Mouse (Mus musculus) midbrain, embryonic 14.5 days (tissue): ENCODE data around the gene Cdk5rap3. TPM values are rescaled to one million over a fixed set of nuclear protein-coding genes. Genes with fewer than 3 reads are reported as not detected.

Source experiments
- ATAC-seq: fragments of 200-750 bp; cut with Nextera tagmentation; 2 replicates; pipeline ENCODE4 v1.8.0; 2017; ENCODE audit warnings: moderate number of reproducible peaks, moderate library complexity; ENCODE audit not compliant: low FRiP score, low TSS enrichment
- DNase-seq: peaks from one replicate; pipeline ENCODE4 v3.0.0-alpha.2; 2015
- H3K27ac ChIP-seq: fragments of 300-500 bp; sonication (generic); replicated peaks from 2 replicates; pipeline ENCODE4 v1.5.1; 2014; ENCODE audit warnings: mild to moderate bottlenecking, low read depth, low read length, moderate library complexity
- H3K27me3 ChIP-seq: fragments of 300-500 bp; sonication (generic); 2 replicates; pipeline ENCODE4 v1.6.1; 2014; ENCODE audit warnings: low read length, control low read depth, mixed read lengths; ENCODE audit not compliant: control insufficient read depth, insufficient read depth
- H3K36me3 ChIP-seq: fragments of 300-500 bp; sonication (generic); 2 replicates; pipeline ENCODE4 v1.6.1; 2014; ENCODE audit warnings: low read length, control low read depth; ENCODE audit not compliant: control insufficient read depth, insufficient read depth
- H3K4me1 ChIP-seq: fragments of 300-500 bp; sonication (generic); 2 replicates; pipeline ENCODE4 v1.6.1; 2014; ENCODE audit warnings: mild to moderate bottlenecking, antibody characterized with exemption, low read length, control low read depth; ENCODE audit not compliant: control insufficient read depth, insufficient read depth
- H3K4me2 ChIP-seq: fragments of 300-500 bp; sonication (generic); 2 replicates; pipeline ENCODE4 v1.6.1; 2014; ENCODE audit warnings: mild to moderate bottlenecking, low read length, moderate library complexity
- H3K4me3 ChIP-seq: fragments of 300-500 bp; sonication (generic); replicated peaks from 2 replicates; pipeline ENCODE4 v1.5.1; 2014; ENCODE audit warnings: low read depth, low read length
- H3K9ac ChIP-seq: fragments of 300-500 bp; sonication (generic); replicated peaks from 2 replicates; pipeline ENCODE4 v1.6.1; 2014; ENCODE audit warnings: mild to moderate bottlenecking, low read length, moderate library complexity
- H3K9me3 ChIP-seq: fragments of 300-500 bp; sonication (generic); 2 replicates; pipeline ENCODE4 v1.6.1; 2016; ENCODE audit warnings: low read length, control low read depth, mixed read lengths; ENCODE audit not compliant: control insufficient read depth
- WGBS: fragments of 180-500 bp; shearing (Covaris S2); extraction: QIAGEN DNeasy Blood & Tissue Kit; methylation state at CpG from one replicate; pipeline ENCODE4 v1.1.7; 2014; 5-methylcytosine and 5-hydroxymethylcytosine counted together
- polyA plus RNA-seq: library from polyadenylated mRNA; unstranded; fragments of >200 nt; fragmentation: Nextera tagmentation; extraction: Ambion mirVana; gene quantifications from 2 replicates; pipeline ENCODE4 v1.2.1, GENCODE M21; 2014

Gene Cdk5rap3
- 85.2 and 90.2 TPM in 2 replicates for polyA plus RNA-seq

GRCm38 (mm10) chr11:96916044-96916884 lies at the start of gene Cdk5rap3:
TSS of gene Cdk5rap3 (minus strand) at chr11:96916496.
- peak; percentile 100 for DNase-seq
- Histone ChIP-seq H3K9me3 (no peaks in the 10 kb centered on the region), H3K36me3 (peaks cover 12% of the 10 kb centered on the region), H3K27me3 (no peaks in the 10 kb centered on the region), H3K9ac (peak within 1 kb of the TSS; percentile 72), H3K4me3 (peak within 1 kb of the TSS; percentile 81), H3K4me1 (peaks cover 5% of the 10 kb centered on the region), H3K27ac (peak within 1 kb of the TSS; percentile 76), H3K4me2 (peak within 1 kb of the TSS; percentile 96)
- WGBS: under 1% methylated on average over 55 of the region's 55 CpGs
- peak; percentile 96 for ATAC-seq

DNA sequence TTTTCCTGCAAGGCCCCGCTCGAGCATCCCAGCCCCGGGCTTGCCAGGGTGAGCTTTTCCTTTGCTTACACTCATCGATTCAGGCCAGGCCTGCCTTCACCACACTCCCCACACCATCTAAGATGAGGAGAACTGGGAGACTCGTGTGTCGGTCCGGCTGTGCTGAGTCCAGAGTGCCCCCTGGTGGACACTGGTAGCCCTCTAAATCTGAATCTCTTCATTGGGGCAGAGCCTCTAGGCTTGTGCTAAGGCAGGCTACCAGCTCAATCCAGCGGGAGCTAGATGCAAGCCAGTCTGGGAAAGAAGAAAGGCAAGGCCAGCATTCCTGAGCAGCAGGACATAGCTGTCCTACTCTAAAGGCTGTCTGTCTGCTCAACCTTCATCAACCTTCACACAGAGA lies 47.3 kb upstream of the Cdk5rap3 start:
- Histone ChIP-seq H3K4me3 (no peak overlapping the region), H3K27me3 (no peaks in the 10 kb centered on the region), H3K9ac (no peak overlapping the region), H3K4me2 (no peak overlapping the region), H3K9me3 (no peaks in the 10 kb centered on the region), H3K4me1 (no peaks in the 10 kb centered on the region), H3K36me3 (peaks cover 45% of the 10 kb centered on the region), H3K27ac (no peak overlapping the region)
- ATAC-seq (no peak), DNase-seq (peak; percentile 89)
- 17% methylated on average over 8 of the region's 8 CpGs for WGBS

DNA sequence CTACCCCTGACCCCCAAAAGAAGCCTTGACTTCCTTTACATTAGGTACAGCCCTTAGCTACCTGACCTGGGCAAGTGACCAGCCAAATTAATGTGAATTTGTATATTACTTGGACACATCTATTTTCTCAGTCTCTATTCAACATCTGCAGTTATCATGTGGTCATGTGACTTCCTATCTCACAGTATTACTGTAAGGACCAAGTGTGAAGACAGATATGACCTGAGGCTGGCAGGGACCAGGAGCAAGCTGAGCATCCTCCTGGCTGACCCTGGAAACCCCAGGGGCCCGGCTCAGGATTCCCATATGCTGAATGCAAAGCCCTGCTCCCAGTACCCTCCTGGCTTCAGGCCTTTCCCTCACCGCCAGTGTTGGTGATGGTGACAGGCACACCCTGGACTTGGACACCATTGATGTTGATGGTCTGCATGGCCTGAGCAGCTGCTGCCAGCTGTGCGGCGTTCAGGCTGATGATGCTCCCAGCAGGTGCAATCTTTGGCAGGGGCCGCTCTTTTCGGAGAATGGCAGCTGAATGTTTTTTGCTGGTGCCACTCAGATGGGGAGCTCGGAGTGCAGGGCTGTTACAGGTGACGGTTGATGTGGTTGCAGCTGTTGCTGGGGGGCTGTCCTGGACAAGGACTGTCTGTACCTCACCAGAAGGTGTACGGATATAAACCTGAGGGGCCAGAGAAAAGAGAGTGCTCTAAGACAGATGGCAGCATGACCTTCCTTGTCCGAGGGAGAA lies 40.9 kb upstream of the Cdk5rap3 start:
- H3K4me2 ChIP-seq: no peak overlapping the region
- H3K36me3 ChIP-seq: peaks cover 92% of the 10 kb centered on the region
- H3K27ac ChIP-seq: no peak overlapping the region
- H3K9me3 ChIP-seq: no peaks in the 10 kb centered on the region
- 93% methylated on average over 10 of the region's 10 CpGs for WGBS
- ATAC-seq (no peak), DNase-seq (no peak)
- no peaks in the 10 kb centered on the region for H3K27me3 ChIP-seq
- H3K9ac ChIP-seq: no peak overlapping the region
- H3K4me3 ChIP-seq: no peak overlapping the region
- no peaks in the 10 kb centered on the region for H3K4me1 ChIP-seq

DNA sequence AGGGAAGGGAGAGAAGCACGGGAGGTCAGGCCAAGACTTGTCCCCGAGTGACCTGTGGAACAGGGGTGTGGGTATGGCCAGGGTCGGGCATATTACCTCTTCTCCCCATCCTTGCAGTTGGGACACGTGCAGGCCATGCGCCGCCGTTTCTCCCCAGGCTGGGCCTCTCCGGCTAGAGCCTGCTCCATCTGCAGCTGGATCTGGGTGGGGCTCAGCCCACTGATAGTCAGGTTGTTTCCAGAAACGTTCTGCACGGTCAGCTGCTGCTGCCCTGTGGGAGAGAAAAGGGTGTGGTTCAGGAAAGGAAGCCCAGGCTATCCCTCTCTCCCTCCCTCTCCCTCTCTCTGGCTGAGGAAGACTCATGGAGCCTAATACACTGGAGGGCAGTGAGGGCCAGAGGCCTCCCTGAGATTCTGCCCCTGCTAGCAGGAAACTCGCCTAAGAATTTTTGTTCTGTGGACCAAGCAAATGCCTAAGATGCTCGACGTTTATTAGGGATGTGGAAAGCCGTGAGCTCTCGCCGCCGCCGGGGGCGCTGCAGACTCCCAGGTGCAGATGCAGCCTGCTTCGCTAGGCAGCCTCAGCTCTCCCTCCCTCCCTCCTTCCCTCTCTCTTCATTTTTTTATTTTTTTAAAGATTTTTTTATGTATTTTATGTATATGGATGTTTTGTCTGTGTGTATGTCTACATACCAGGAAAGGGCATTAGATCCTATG lies 39.9 kb upstream of the Cdk5rap3 start:
- H3K27ac ChIP-seq: no peak overlapping the region
- no peaks in the 10 kb centered on the region for H3K4me1 ChIP-seq
- peak; percentile 62 for DNase-seq
- peaks cover 92% of the 10 kb centered on the region for H3K36me3 ChIP-seq
- H3K9ac ChIP-seq: no peak overlapping the region
- ATAC-seq: no peak
- no peaks in the 10 kb centered on the region for H3K27me3 ChIP-seq
- H3K4me3 ChIP-seq: no peak overlapping the region
- H3K9me3 ChIP-seq: no peaks in the 10 kb centered on the region
- H3K4me2 ChIP-seq: no peak overlapping the region
- 63% methylated on average over 20 of the region's 20 CpGs for WGBS

DNA sequence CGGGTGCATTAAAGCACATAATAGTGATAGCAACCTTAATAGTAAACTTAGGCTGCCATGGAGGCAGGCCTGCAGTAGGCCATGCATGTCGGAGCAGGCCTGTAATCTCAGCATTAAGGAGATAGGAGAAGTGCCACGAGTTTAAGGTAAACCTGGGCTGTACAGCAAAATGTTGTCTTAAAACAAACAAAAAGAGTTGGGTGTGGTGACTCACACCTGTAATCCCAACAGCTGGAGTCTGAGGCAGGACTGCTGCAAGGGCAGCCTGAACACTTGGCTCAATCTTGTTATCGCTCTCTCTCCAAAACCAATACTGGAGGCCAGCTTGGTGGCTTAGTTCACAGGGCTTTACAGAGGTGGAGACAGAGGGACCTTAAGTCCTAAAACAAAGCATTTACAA lies 38.8 kb upstream of the Cdk5rap3 start:
- Histone ChIP-seq H3K9ac (no peak overlapping the region), H3K27ac (no peak overlapping the region), H3K9me3 (no peaks in the 10 kb centered on the region), H3K36me3 (peaks cover 86% of the 10 kb centered on the region), H3K27me3 (no peaks in the 10 kb centered on the region), H3K4me2 (no peak overlapping the region), H3K4me1 (no peaks in the 10 kb centered on the region), H3K4me3 (no peak overlapping the region)
- 95% methylated on average over 4 of the region's 4 CpGs for WGBS
- no peak for ATAC-seq
- DNase-seq: no peak

- H3K4me2 ChIP-seq: no peak overlapping the region
- no peak overlapping the region for H3K4me3 ChIP-seq
- no peak for DNase-seq
- H3K9me3 ChIP-seq: no peaks in the 10 kb centered on the region
- H3K27me3 ChIP-seq: no peaks in the 10 kb centered on the region
- no peak overlapping the region for H3K27ac ChIP-seq
- H3K4me1 ChIP-seq: no peaks in the 10 kb centered on the region
- no peak overlapping the region for H3K9ac ChIP-seq
- WGBS: 87% methylated on average over 6 of the region's 6 CpGs
- no peak for ATAC-seq
- H3K36me3 ChIP-seq: peaks cover 68% of the 10 kb centered on the region
Measured at GRCm38 (mm10) chr11:96952896-96953295, 36.6 kb upstream of the Cdk5rap3 start.

- no peak for ATAC-seq
- H3K4me3 ChIP-seq: no peak overlapping the region
- no peak for DNase-seq
- no peaks in the 10 kb centered on the region for H3K9me3 ChIP-seq
- H3K36me3 ChIP-seq: peaks cover 63% of the 10 kb centered on the region
- WGBS: 87% methylated on average over 10 of the region's 10 CpGs
- no peak overlapping the region for H3K27ac ChIP-seq
- H3K9ac ChIP-seq: no peak overlapping the region
- H3K27me3 ChIP-seq: no peaks in the 10 kb centered on the region
- H3K4me1 ChIP-seq: no peaks in the 10 kb centered on the region
- no peak overlapping the region for H3K4me2 ChIP-seq
Measured at GRCm38 (mm10) chr11:96952426-96952825, 36.1 kb upstream of the Cdk5rap3 start.

- Histone ChIP-seq H3K36me3 (peaks cover 49% of the 10 kb centered on the region), H3K27ac (no peak overlapping the region), H3K9me3 (no peaks in the 10 kb centered on the region), H3K27me3 (no peaks in the 10 kb centered on the region), H3K4me3 (no peak overlapping the region), H3K9ac (no peak overlapping the region), H3K4me2 (no peak overlapping the region), H3K4me1 (no peaks in the 10 kb centered on the region)
- 97% methylated on average over 3 of the region's 3 CpGs for WGBS
- ATAC-seq (no peak), DNase-seq (no peak)
Measured at GRCm38 (mm10) chr11:96950767-96951166, 34.5 kb upstream of the Cdk5rap3 start.
